Mouse (Mus musculus) kidney, postnatal 14 days (tissue): ENCODE measurements at regions not wholly inside any gene's neighbourhood (a gene's known extent, or its start where the extent isn't known, plus 50 kb on each side); places are given as distances from the start of the nearest gene placed in this dataset.

Experiments
- DNase-seq: peaks from one replicate; pipeline ENCODE4 v3.0.0; 2022; ENCODE audit warnings: mixed read lengths

DNA sequence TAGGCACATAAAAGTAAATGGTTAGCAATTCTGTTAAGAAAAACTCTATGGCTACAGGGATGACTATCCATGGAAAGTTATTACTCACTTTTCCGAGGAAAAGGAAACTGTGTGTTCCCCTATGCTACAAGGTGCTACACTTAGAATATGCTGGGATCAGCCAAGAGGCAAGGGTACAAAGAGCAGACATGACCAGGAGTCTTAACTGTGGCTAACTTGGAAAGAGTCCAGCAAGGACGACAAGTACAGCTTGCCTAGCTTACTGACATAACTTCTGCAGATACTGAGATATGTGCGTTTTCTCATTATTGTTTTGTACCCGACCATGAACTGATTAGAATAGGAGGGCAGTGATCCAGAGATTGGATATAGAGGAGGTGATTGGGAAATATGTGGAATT lies 296.4 kb downstream of the Gm16223 start:
- DNase-seq: peak; percentile 4

DNA sequence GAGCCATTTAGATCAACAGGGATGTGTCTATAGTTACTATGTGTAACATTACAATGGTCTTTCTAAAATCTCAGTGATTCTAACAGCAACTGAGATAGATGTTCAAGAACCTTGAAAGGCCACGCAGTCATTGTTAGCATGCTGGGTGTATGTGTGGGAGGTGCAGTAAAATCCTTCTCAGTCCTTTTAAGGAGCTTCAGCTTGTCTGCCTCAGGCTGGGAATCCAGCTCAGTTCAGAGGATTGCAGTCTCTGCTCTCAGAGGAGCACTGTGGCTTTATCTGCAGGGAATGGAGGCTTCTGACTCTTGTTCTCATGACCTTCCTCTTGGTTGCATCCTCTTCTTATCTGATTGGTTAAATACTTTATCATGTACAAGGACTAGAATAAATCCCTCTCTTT lies 320.2 kb downstream of the Gm16223 start:
- DNase-seq: no peak

DNA sequence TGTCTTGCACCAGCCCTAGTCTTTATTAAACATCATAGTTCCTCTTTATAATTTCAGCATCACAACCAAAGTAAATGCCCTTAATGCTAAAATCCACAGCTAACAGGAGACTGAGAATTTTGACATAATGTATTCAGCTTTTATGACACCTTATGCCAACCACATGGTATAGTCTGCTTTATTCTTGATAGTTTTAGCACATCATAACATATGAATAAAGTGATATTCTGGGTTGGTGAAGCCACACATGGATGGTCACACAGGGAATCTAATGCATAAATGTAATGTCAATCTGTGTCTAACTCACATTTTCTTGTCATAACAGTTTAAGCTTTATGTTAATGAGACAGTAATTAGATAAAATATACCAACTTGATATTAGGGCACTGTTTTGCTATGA lies 328.9 kb downstream of the Gm16223 start:
- DNase-seq: no peak

DNA sequence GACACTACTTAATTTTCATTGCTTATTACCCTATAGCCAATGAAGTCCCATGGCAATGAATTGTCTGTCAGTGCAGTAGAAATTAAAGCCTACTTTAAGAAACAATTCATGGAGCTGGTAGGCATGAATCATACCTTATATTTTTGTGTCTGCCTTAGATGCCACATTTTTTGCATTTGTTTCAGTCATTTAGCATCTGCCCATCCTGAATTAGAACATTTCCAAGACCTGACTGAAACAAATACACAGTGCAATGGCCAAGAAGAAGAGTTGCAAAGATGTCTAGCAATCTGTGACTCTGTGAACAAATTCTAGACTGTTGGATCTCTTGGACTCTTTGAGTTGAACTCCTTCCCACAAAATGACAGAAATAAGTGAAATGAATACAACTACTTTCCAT lies 342.2 kb downstream of the Gm16223 start:
- DNase-seq: no peak

DNA sequence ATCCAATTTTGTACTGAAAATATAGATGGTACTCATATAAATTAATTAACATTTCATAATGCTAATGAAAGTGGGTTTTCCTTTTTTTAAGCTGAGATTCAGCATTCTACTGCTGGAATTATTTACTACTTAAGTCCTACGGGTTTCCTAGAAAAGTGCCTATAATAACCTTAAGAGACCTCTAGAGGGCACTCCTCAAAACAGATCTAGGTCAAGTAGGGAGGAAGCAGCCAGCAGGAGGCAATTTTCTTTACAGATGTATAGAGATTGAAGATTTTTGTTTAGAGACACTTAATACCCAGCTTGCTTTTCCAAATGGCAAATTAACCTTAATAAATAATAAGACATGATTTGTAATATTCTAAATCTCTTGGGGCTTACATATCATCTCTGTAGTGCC lies 344.5 kb downstream of the Gm16223 start:
- no peak for DNase-seq

DNA sequence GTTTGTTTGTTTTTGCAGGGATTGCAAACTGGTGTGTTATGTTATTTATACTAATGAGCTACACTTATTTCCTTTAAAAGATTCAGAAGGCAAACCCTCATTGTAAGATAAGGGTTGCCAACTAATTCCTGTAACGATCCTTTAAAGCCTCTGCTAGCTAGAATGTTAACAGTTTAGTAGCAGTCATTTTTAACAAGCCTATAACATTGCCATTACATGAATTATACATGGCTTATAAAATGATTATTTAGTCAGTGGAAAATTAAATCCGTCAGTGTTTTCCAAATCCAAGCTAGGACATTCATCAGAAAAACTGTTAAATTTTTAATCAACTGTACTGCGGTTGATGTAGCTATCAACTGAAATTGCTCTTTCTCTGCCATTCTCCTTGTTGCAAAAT lies 358.1 kb downstream of the Gm16223 start:
- no peak for DNase-seq

DNA sequence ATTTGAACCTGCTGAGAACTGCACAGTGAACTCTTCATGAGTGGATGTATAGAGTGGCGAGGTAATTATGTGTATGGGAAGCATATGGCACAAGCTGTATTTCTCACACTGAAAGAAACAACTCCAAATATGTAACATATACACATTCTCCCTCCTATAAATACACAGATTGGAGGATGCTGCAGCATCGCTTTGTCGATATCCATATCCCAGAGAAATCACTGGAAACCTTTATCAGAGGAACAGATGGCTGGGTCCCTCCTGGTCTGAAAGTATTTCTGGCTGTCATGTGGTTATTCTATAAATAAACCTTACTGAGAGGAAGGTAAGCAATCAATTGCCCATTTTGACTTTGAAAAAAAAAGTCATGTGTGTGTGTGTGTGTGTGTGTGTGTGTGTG lies 365.4 kb downstream of the Gm16223 start:
- no peak for DNase-seq

DNA sequence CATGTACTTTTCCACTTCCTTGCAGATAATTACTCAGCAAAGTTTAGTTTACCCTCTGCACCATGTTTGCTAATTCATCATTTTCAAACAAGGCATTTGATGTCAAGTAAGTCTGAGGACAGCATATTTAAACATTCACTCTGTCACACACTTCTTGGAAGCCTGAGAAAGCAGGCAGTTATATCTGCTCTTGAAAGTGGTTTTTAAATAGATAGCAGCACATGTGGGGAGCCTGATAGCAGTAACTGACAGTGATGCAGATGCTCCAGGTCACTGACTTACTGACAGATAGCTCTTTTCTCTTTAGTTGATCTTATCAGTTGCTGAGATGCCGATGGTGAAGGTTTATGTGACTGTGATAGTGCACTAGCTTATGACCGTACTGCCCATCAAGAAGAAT lies 380.9 kb downstream of the Gm16223 start:
- no peak for DNase-seq

DNA sequence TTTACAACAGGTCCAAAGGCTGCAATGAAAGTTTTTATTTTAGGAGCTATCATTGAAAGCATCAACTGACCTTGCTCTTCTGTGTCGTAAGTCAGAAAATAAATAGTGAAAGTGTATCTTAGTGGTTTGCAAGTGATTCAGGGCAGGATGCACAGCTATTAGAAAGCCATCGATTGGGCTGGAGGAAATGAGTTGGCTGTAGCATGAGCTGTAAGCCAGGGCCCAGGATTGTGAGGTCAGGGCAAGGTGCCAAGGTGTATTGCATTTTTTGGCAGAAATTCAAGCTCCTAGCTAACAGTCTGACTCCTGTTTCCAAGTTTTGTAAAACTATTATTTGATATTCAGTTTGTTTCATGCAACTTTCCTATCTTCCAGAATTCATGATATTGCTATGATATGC lies 381.8 kb downstream of the Gm16223 start:
- DNase-seq: peak; percentile 11

DNA sequence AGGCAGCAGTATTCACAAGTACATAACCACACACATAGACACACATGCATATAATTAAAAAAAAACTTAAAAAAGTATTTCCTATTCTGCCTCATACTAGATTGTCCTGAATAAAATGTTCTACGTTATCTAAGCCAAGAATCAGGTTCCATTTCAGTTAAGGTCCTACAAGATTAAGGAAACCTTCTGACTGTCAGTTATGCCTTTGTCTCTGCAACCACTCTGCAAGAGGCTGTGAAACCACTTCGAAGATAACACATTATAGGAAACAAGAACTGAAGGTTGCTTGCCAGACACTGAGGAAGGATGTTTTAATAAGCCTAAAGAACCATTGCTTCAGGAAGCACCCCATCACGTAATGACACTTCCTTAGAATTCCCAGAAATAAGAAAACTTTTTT lies 385.9 kb downstream of the Gm16223 start:
- DNase-seq: no peak

DNA sequence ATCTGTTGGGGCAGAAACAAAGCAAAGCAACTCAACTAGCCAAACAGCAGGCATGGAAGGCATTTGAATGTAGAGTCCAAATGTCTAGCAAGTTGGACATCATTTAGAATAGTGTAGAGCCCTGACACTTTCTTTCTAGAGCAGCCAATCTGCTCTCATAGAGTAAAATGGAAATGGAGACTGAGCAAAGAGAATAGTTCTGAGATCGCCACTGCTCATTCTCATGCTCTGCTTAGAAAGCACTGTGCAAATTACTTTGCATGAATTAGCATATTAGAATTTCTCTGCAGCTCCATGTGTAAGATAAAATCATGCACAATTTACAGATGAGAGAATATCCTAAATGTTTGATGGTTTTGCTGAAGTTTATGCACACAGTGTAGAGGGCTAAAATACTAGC lies 393.4 kb downstream of the Gm16223 start:
- DNase-seq: no peak

DNA sequence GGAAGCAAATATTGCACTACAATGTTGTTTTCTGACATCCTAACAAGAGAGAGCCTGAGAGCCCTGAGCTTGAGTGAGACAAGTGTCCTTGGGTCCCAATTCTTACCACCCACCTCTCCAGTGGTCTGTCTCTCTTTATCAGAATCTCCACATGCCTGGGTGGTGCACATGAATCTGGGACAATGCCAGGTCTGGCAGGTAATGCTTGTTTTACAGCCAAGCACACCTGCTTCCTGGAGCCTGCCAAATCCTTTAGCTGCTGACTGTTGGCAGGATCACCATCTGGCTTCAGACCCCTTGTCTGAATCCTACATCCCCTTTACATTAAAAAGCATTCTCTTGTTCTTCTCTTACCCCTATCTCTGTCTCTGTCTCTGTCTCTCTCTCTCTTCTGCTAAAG lies 397.1 kb downstream of the Gm16223 start:
- DNase-seq: no peak

DNA sequence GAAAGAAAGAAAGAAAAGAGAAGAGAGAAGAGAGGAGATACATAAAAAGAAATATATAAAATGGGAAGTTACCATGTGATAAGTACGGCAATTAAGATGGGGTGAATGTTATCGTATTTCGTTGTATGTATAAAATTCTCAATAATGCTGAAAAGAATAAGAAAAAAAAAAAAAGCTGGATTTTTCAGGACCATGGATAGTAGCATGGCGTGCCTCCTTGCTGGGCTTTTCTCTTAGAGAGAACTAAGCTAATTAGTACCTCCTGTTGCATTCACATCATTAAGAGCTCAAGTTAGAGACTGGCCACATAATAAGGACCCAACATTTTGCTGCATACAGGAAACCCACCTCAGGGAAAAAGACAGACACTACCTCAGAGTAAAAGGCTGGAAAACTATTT lies 405.7 kb downstream of the Gm16223 start:
- DNase-seq: no peak

DNA sequence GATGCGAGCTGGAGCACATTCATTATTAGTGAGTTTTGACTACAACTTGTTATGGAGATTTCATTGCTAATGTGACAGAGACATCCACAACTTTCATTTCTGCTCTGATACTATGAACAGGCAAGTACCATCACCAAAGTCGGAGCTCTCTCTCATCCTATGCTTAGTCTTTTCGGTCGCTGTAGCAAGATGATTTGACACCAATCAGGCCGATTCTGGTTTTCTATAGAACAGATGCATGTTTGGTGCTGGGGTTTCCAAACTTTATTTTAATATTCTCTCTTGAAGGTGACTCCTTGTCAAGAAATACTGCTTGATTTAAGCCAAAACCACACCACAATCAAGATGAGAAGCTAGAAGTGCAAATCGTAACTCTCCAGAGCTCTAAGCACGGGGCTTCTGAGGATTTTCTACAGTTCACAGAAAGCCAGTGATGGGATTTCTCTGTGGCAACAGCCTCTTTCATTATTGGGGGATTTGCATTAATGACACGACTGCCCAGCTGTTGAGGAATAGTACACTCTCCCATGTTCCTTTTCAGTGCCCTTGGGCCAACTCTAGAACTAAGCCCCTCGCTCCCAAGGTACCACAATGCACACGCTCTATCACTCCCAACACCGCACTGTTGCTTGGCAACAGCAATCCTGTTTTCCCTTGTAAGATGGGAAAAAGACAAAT lies 434.5 kb downstream of the Gm16223 start:
- DNase-seq: no peak

DNA sequence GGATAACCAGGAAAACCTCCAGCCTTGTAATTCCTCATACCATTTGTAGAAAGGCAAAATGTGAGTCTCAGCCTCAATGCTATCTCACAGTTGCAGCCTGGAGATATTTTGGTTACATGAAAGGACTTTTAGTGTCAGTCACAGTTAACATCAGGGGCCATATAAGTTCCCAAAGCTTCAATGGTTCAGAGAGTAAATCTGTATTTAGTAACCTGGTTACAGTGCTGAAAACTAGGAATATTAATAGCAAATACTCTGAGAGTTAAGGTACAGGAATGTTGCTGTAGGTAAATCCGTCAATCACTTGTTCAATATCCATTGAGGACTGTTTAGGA lies 435.0 kb downstream of the Gm16223 start:
- no peak for DNase-seq

DNA sequence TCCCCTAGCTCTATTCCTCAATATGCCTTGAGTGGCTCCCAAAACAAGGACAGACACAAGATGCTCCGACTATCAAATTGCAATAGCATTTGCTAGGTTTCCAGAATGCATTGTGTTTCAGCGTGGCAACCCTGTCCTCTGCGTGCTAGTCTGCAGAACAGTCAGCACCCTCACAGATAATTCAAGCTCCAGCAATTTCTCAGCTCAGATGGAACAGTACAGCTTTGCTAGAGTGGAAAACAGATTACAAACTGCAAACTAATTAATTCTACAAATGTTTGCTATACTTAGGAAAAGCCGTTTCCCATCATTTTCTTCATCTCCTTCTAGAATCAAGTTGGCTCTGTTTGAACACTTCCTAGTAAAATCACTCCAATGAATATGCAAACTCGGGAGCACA lies 441.4 kb downstream of the Gm16223 start:
- no peak for DNase-seq

DNA sequence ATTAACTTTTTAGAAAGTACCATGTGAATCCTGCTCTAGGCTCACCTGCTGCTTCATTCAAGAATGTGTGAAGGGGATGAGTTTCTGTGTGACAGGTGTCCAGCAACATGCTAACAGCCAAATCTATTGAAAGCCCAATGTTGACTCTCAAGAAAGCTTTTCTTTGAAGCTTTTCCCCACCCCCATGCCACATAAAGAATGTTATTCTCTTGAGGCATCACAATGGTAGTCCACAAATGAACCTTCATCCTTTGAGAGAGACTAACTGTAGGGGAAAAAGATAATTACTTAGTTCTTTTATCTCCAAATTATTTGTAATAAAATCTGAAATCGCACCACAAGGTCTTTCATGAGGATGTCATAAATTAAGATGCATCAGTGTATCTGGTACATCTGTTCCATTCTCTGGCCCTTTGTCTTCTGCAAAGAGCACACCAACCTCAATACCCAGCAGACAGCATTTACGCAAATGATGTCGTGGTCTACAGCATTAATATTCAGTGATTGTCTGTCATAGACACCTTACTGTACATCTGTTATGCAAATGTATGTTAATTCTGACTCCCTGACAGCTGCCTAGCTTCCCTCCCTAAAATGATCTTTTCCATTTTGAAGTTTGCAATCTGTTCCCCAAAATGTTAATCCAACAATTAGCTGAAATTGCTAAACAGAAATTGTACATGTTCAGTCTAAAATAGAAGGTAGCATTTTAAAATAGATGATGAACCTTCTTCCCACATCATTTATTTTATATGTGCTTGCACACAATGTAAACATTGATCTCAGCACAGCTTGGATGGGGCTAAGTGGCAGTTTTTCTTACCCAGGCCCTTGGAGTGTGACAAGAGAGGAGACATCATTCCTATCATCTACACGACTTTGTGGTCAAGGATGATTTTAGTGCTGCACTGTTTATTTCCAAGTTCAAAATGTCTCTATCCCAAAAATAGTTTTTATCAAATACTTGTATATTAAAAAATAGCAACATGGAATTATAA lies 455.7 kb downstream of the Gm16223 start:
- no peak for DNase-seq

DNA sequence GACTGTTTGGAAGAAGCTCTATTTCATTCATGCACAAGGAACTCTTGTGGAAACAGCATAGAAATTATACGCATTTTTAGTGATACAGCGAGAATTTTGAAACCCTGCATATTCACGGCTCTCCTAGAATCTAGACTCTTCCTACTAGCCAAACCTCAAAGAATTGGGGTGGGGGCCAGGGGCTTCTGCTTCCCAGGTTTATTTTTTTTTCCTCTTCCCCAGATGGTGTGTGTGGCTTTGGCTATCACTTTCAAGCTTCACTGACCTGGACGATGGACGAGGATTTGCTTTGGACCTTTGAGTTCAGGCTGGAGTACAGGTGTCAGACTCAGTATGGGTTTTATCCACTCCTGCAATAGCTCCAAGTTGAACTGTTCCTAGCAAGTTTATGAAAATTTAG lies 457.7 kb downstream of the Gm16223 start:
- DNase-seq: no peak

DNA sequence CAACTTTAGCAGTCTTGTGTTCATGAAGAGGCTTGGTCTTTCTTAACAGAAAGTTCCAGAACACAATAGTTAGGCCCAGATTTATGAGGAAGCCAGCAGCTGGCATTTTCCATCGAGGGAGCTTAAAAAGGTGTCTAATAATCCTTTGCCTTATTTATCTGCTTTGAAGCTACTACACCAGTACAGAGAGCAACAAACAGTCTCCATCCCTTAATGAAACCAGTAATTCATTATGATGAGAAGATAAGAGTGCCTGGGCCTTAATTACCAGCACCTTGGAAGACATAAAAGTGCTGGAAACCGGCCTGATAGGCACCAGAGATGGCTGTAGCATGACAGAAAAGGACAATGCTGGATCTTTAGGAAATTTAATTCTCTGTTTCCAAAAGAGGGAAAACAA lies 492.8 kb downstream of the Gm16223 start:
- no peak for DNase-seq

DNA sequence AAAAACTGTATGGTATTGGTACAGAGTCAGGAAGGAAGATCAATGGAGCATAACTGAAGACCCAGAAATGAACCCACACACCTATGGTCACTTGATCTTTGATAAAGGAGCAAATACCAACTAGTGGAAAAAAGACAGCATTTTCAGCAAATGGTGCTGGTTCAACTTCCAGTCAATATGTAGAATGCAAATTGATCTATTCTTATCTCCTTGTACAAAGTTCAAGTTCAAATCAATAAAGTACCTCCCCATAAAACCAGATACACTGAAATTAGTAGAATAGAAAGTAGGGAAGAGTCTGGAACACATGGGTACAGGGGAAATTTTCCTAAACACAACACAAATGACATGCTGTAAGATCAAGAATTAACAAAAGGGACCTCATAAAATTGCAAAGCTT lies 495.6 kb downstream of the Gm16223 start:
- no peak for DNase-seq

DNA sequence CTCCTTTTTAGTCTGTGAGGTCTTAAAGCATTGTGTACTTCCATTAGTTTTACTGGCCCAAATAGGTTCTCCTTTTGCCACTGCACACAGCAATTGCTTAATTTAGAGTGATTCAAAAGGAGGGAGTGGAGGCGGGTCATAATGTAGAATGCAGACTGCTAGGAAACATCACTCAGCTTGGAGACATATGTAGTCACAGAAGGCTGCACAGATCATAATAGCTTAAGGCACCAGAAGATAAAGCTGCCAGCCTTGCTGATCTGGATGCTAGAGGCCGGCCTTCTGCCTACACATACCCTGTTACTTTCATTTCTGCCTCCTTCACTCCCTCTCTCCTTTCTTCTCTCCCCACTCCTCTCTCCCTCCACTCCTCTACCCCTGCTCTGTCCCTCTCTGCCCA lies 508.2 kb downstream of the Gm16223 start:
- DNase-seq: no peak

DNA sequence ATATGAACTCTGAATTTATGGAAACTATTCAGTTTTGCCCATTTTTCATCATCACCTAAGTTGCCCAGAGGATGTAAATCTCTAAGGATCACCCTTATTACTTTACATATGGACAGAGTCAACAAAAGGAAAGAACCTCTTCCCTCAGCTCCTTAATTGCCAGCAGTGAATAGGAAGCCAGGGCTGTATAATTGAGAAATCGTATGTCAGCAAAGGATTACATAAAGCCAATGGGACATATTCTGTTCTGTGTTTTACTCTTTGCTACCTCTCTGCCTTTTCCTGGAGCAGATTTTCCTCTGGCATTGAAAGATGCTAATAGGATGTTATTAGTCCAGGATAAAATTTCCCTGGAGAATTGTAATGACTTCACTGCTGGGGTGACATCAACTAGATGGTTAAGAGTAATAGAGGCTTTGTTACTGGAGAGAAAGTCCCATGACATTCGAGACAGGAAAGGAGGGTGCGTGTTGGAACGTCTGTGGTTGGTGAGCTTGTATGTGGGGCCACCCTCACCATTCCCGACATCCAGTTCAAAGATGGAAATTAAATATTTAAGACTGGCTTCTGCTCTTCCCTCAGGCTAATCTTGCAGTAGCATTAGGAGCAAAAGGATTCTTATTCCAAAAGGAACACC lies 510.6 kb downstream of the Gm16223 start:
- no peak for DNase-seq

DNA sequence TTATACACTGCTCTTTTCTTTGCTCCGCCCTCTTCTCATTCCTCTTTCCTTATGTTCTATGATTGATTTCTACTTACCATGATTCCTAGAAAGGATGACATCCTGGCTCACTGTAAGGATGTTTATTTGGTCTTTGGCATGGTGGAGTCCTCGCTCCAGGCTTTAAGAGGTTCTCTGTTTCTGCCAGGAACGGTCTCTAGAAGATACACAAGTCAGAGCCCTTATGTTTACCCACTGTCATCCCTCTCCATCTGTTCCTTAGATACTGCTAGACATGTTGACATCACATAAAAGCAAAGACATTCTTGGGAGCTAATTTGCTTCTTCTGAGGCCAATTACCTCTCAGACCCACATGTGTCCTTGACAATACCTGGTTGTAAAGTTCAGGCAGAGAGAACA lies 552.9 kb downstream of the Gm16223 start:
- DNase-seq: no peak
